Comparison of ENCODE assay signal across 8 mouse cellular contexts in the genomic region with DNA sequence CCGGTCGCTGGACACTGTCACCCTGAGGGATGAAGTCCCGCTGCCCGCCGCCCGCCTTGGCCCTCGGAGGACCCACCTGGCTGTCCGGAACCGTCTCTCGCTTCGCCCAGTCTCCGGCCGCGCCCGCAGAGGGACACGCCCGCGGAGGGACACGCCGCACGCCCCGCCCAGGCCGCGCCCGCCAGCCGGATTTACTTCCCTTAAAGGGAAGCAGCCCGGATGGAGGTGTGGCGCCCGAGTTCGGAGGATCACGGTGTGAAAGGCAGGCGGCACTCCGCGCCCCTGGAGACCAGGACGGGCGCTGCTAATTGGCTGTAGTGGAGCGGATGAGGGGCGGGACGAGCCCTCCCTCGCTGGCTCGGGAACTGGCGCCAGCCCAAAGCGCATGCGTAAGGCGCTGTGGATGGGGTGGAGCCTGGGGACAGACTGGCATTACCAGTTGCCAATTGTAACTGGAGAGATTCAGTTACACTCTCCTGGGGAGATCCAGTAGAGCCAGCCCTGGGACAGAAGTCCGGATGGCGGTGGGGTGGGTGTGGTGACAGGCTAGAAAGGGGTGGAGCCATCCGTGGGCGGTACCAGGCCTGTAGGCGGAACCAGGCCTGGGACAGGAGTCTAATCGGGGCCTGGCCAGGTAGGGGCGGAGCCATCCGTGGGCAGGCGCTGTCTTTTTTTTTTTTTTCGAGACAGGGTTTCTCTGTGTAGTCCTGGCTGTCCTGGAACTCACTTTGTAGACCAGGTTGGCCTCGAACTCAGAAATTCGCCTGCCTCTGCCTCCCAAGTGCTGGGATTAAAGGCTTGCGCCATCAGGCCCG. TPM values are rescaled to one million over a fixed set of nuclear protein-coding genes. Genes with fewer than 3 reads are reported as not detected.
DNase-seq lines count a peak whose midpoint lies in the region; ATAC-seq and TF ChIP-seq lines count a peak whose summit lies in the region.

A gene (minus strand): TSS at position 257 of the 815 bp plus-strand sequence.
A gene (plus strand): TSS at position 464 of the 815 bp plus-strand sequence.

- TF ChIP-seq POLR2A in cortical plate, adult 2 months (IDR thresholded peaks at IDR 0.05; ENCODE audit: extremely low read depth, insufficient read depth, low read length), result 0 out of 2 replicates have a peak, but pooled peaks have one; percentile 29

- no peaks in the 10 kb centered on the region for H3K27me3 ChIP-seq in megakaryocyte, embryonic 14.5 days (replicated peaks)

- peak within 1 kb of the TSS; percentile 57 for H3K4me3 ChIP-seq in cortical plate, adult 2 months (ENCODE audit: insufficient read depth, low read length)
- peak within 1 kb of the TSS; percentile 95 for H3K4me3 ChIP-seq in megakaryocyte, embryonic 14.5 days (replicated peaks)

- no peaks in the 10 kb centered on the region for H3K9me3 ChIP-seq in megakaryocyte, embryonic 14.5 days

- peak; percentile 73 for ATAC-seq in activated CD4-positive, CD25-positive, alpha-beta regulatory T cell, adult 4 months

- H3K27ac ChIP-seq in cortical plate, adult 2 months (ENCODE audit: insufficient read depth, low read length), result peak within 1 kb of the TSS; percentile 56

- peaks cover 2% of the 10 kb centered on the region; the same call in 1 of the 2 replicates for H3K4me1 ChIP-seq in cortical plate, adult 2 months (ENCODE audit: control insufficient read depth, insufficient read depth, low read length)
- peaks cover 82% of the 10 kb centered on the region for H3K4me1 ChIP-seq in megakaryocyte, embryonic 14.5 days

- H3K36me3 ChIP-seq in megakaryocyte, embryonic 14.5 days (replicated peaks; ENCODE audit: low read length), result peaks cover 67% of the 10 kb centered on the region

- peak; percentile 98 to 99 for DNase-seq in gastrocnemius, adult 8-10 months (ENCODE audit: low spot score in 2 of 2)
- DNase-seq in hindlimb bud, embryonic 11.5 days (ENCODE audit: extremely low spot score, low read depth, low spot score), result peak; percentile 99
- DNase-seq in left cerebral cortex, adult 8-10 months (ENCODE audit: low spot score in 2 of 2), result peak; percentile 92 to 99
- peak; percentile 99 for DNase-seq in right cerebral cortex, postnatal 10 days (ENCODE audit: low spot score in 2 of 2)
- peak; percentile 93 for DNase-seq in urinary bladder, postnatal 25 days (ENCODE audit: low spot score)

- TF ChIP-seq CTCF in cortical plate, adult 2 months (IDR thresholded peaks at IDR 0.05; ENCODE audit: extremely low read depth, insufficient read depth, low read length), result no peak

RNA-seq across cellular contexts. Expression of the first gene that starts in this region (rescaled TPM):
- polyA plus RNA-seq in activated CD4-positive, CD25-positive, alpha-beta regulatory T cell, adult 4 months (2017; shearing (Covaris generic)), result 100 to 1,000 TPM; 212 to 221 TPM
- polyA plus RNA-seq in cortical plate, adult 2 months (2012; rRNA removed), result 7.9 and 9.4 TPM in 2 replicates
- 1 to 10 TPM; 2.6 to 3.6 (median 3.4) TPM for total RNA-seq in gastrocnemius, adult 8-10 months (2022)
- total RNA-seq in left cerebral cortex, adult 8-10 months (2022), result 10 to 100 TPM; 12.0 to 17.6 (median 14.8) TPM
- polyA plus RNA-seq in megakaryocyte, embryonic 14.5 days (2012; ENCODE audit: insufficient read depth, low replicate concordance), result 61.8 and 135 TPM in 2 replicates

RNA-seq across cellular contexts. Expression of the second gene that starts in this region (rescaled TPM):
- polyA plus RNA-seq in activated CD4-positive, CD25-positive, alpha-beta regulatory T cell, adult 4 months (2017; shearing (Covaris generic)), result 10 to 100 TPM; 80.1 to 96.5 TPM
- polyA plus RNA-seq in cortical plate, adult 2 months (2012; rRNA removed), result 111 and 118 TPM in 2 replicates
- total RNA-seq in gastrocnemius, adult 8-10 months (2022), result 1 to 10 TPM; 1.0 to 3.1 (median 2.7) TPM
- 10 to 100 TPM; 44.2 to 67.8 (median 57.0) TPM for total RNA-seq in left cerebral cortex, adult 8-10 months (2022)
- polyA plus RNA-seq in megakaryocyte, embryonic 14.5 days (2012; ENCODE audit: insufficient read depth, low replicate concordance), result 19.4 and 27.8 TPM in 2 replicates

Comparison
In these comparisons a context has a peak if more than half of its experiments do, and no peak if none do; other contexts are left out.
1. Peak in every context shown above with its lines: DNase-seq, ATAC-seq, H3K4me3 ChIP-seq and H3K27ac ChIP-seq.
2. RNA of the second gene that starts in this region (total RNA-seq): 44.2 to 67.8 TPM in left cerebral cortex, adult 8-10 months; 1.0 to 3.1 TPM in gastrocnemius, adult 8-10 months; every median in the first group is over 10 times any median in the second.